Mouse (Mus musculus) urinary bladder, postnatal 36 days (tissue): ENCODE data around the gene Paip2b.
"Not testable (repeated sequence)": the region's sequence is repeated elsewhere in the genome, so short reads cannot be mapped to it uniquely, and the experiment has no call there.

Experiments used
- DNase-seq, 2 experiments: peaks; one replicate each; pipeline ENCODE4 v3.0.0; 2022; ENCODE audit warnings: low spot score in 2 of 2, mixed read lengths in 1 of 2

Paip2b gene

GRCm38 (mm10) chr6:83831606-83832123 lies at the start of gene Paip2b:
TSS of gene Paip2b (minus strand) at chr6:83831741.
- peak; percentile 96 to 97 for DNase-seq

- DNase-seq, result peak; percentile 21
These were observed 48.3 kb upstream of the Paip2b start for GRCm38 (mm10) chr6:83879815-83880214.

GRCm38 (mm10) chr6:83867598-83868585 lies 36.4 kb upstream of the Paip2b start:
- peak in 1 of 2 experiments; percentile 32 for DNase-seq

- peak; percentile 93 to 95 for DNase-seq
These were observed 35.5 kb upstream of the Paip2b start, which contains the start of gene Zfp638 for GRCm38 (mm10) chr6:83866954-83867597. TSS of gene Zfp638 (plus strand) at chr6:83867109.

GRCm38 (mm10) chr6:83866423-83866822 lies 34.9 kb upstream of the Paip2b start:
- DNase-seq, result no peak

GRCm38 (mm10) chr6:83863538-83863937 lies 32.0 kb upstream of the Paip2b start:
- DNase-seq, result no peak

- DNase-seq, result no peak
These were observed 28.5 kb upstream of the Paip2b start for GRCm38 (mm10) chr6:83860033-83860432.

- DNase-seq, result no peak
These were observed 25.9 kb upstream of the Paip2b start for GRCm38 (mm10) chr6:83857476-83857875.

GRCm38 (mm10) chr6:83849446-83849845 lies 17.9 kb upstream of the Paip2b start:
- no peak for DNase-seq

- DNase-seq, result no peak
These were observed 14.6 kb upstream of the Paip2b start for GRCm38 (mm10) chr6:83846141-83846540.

- no peak for DNase-seq
These were observed 13.4 kb upstream of the Paip2b start for GRCm38 (mm10) chr6:83844913-83845312.

- no peak for DNase-seq
These were observed 8.5 kb upstream of the Paip2b start for GRCm38 (mm10) chr6:83840086-83840485.

- DNase-seq, result no peak
These were observed 6.5 kb upstream of the Paip2b start for GRCm38 (mm10) chr6:83838046-83838445.

- no peak for DNase-seq
These were observed 5.3 kb upstream of the Paip2b start for GRCm38 (mm10) chr6:83836826-83837225.

GRCm38 (mm10) chr6:83832393-83832792 lies 852 bp upstream of the Paip2b start:
- not testable (repeated sequence) for DNase-seq

- peak in 1 of 2 experiments; percentile 4 for DNase-seq
These were observed 468 bp downstream of the Paip2b start for GRCm38 (mm10) chr6:83830941-83831605.

- DNase-seq, result no peak
These were observed 9.7 kb downstream of the Paip2b start for GRCm38 (mm10) chr6:83821856-83822255.

- DNase-seq, result no peak
These were observed 10.6 kb downstream of the Paip2b start for GRCm38 (mm10) chr6:83820727-83821515.

- DNase-seq, result peak in 1 of 2 experiments; percentile 40
These were observed 12.5 kb downstream of the Paip2b start for GRCm38 (mm10) chr6:83818996-83819395.

GRCm38 (mm10) chr6:83815801-83816200 lies 15.7 kb downstream of the Paip2b start:
- no peak for DNase-seq

GRCm38 (mm10) chr6:83802846-83803245 lies 28.7 kb downstream of the Paip2b start:
- no peak for DNase-seq
